Mouse (Mus musculus) neural tube, embryonic 14.5 days (tissue): ENCODE results near the gene Vps13d. TPM values are rescaled to one million over a fixed set of nuclear protein-coding genes. Genes with fewer than 3 reads are reported as not detected.
A peak's percentile ranks its signal among the peaks of the same experiment; 100 is the strongest.

ENCODE experiments used
- ATAC-seq: fragments of 200-750 bp; cut with Nextera tagmentation; 2 replicates; pipeline ENCODE4 v1.8.0; 2017; ENCODE audit warnings: low read depth, mild to moderate bottlenecking, moderate TSS enrichment, moderate library complexity
- H3K27ac ChIP-seq: fragments of 300-500 bp; sonication (generic); 2 replicates; pipeline ENCODE4 v1.5.1; 2014; ENCODE audit warnings: low read depth, mild to moderate bottlenecking, control low read depth, low read length, moderate library complexity, mixed read lengths
- H3K27me3 ChIP-seq: fragments of 300-500 bp; sonication (generic); 2 replicates; pipeline ENCODE4 v1.6.1; 2014; ENCODE audit warnings: low read length; ENCODE audit not compliant: control insufficient read depth, insufficient read depth
- H3K36me3 ChIP-seq: fragments of 300-500 bp; sonication (generic); 2 replicates; pipeline ENCODE4 v1.6.1; 2014; ENCODE audit warnings: low read length, mixed read lengths; ENCODE audit not compliant: control insufficient read depth, insufficient read depth
- H3K4me1 ChIP-seq: fragments of 300-500 bp; sonication (generic); 2 replicates; pipeline ENCODE4 v1.6.1; 2014; ENCODE audit warnings: low read length; ENCODE audit not compliant: control insufficient read depth, insufficient read depth
- H3K4me2 ChIP-seq: fragments of 300-500 bp; sonication (generic); 2 replicates; pipeline ENCODE4 v1.6.1; 2014; ENCODE audit warnings: mild to moderate bottlenecking, low read depth, low read length, control low read depth
- H3K4me3 ChIP-seq: fragments of 300-500 bp; sonication (generic); 2 replicates; pipeline ENCODE4 v1.5.1; 2014; ENCODE audit warnings: low read depth, low read length, control low read depth, mixed read lengths
- H3K9ac ChIP-seq: fragments of 300-500 bp; sonication (generic); replicated peaks from 2 replicates; pipeline ENCODE4 v1.6.1; 2014; ENCODE audit warnings: low read depth, mild to moderate bottlenecking, control low read depth, low read length, mixed read lengths
- H3K9me3 ChIP-seq: fragments of 300-500 bp; sonication (generic); 2 replicates; pipeline ENCODE4 v1.6.1; 2016; ENCODE audit warnings: low read length; ENCODE audit not compliant: control insufficient read depth
- WGBS: fragments of 180-500 bp; shearing (Covaris S2); extraction: QIAGEN DNeasy Blood & Tissue Kit; methylation state at CpG from one replicate; pipeline ENCODE4 v1.1.7; 2014; 5-methylcytosine and 5-hydroxymethylcytosine counted together
- polyA plus RNA-seq: library from polyadenylated mRNA; unstranded; fragments of >200 nt; fragmentation: Nextera tagmentation; extraction: Ambion mirVana; gene quantifications from 2 replicates; pipeline ENCODE4 v1.2.1, GENCODE M21; 2014

Gene Vps13d
- polyA plus RNA-seq, 1 experiment from 2014 or later = 12.9 TPM

DNA sequence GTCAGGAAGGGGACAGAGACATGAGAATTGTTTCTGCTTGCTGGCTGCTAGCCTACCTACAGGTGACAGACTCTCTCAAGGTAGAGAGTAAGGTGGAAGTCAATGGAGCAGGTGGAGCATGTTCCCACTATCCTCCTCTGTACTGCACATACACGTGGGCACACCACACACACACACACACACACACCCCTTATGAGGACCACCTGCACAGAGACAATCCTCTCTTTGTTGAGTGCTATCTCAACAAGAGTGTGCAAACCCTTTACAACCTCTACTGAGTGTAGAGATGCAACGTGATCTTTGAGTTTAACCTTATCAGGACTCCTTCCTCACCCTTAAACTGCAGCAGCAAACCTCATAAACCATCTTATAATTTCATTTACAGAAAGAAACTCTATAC is 8.5 kb upstream of the Vps13d start:
- no peak overlapping the region for H3K4me2 ChIP-seq
- 75% methylated on average over 2 of the region's 2 CpGs for WGBS
- no peaks in the 10 kb centered on the region for H3K27me3 ChIP-seq
- no peaks in the 10 kb centered on the region for H3K4me1 ChIP-seq
- no peak overlapping the region for H3K4me3 ChIP-seq
- H3K9me3 ChIP-seq = no peaks in the 10 kb centered on the region
- H3K9ac ChIP-seq = no peak overlapping the region
- H3K27ac ChIP-seq = no peak overlapping the region
- ATAC-seq = no peak
- no peaks in the 10 kb centered on the region for H3K36me3 ChIP-seq

DNA sequence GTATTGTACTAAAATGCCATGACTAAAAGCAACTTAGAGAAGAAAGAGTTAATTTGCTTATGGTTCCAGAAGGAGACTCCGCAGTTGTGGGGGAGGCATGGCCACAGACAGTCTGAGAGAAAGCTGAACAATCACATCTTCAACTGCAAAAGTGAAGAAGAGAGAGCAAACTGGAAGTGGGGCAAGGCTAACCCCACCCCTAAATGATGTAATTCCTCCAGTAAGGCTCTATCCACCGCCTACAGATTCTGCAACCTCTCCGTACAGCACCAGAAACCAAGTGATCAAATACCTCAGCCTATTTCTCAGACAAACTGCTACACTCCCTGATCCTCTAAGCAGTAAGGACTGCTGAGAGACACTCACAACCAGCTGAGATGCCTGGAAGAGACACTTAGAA is 6.6 kb upstream of the Vps13d start:
- H3K36me3 ChIP-seq = no peaks in the 10 kb centered on the region
- no peaks in the 10 kb centered on the region for H3K9me3 ChIP-seq
- no peak for ATAC-seq
- no peak overlapping the region for H3K4me2 ChIP-seq
- no peak overlapping the region for H3K9ac ChIP-seq
- WGBS = 76% methylated on average over 3 of the region's 3 CpGs
- H3K4me1 ChIP-seq = no peaks in the 10 kb centered on the region
- no peaks in the 10 kb centered on the region for H3K27me3 ChIP-seq
- H3K27ac ChIP-seq = no peak overlapping the region
- no peak overlapping the region for H3K4me3 ChIP-seq

DNA sequence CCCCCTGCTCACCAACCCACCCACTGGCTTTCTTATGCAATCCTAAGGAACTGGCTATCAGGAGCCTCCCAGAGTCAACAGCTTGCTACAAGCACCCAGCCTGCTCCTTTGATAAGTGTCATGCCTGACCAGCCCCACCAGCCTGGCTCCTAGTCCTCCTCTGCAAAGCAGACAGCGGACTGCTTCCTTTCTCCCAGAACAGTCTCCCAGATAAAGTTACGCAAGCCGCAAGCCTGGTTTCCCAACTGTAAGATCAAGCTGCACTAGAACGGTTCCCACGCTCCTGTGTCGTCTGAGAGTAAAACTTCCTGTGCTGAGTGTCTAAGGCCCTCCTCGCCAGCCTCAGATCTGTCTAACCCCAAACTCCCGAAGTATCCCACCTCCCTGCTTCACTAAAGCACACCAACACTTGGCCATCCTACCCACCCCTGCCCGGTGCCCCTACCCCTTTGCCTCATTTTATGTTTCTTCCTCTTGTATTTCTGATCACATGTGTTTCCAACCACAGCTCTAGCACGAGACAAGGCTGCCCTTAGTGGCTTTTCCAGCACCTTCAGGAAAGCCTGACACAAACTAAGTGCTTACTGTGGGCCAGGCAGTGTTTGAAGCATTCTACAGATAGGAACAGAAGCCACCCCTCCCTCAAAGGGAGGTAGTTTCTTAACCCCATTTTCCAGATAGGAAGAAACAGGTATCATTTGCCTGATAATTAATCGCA is 5.3 kb upstream of the Vps13d start:
- WGBS = 48% methylated on average over 11 of the region's 11 CpGs
- Histone ChIP-seq H3K9ac (no peak overlapping the region), H3K4me3 (no peak overlapping the region), H3K4me2 (no peak overlapping the region), H3K4me1 (no peaks in the 10 kb centered on the region), H3K27ac (no peak overlapping the region), H3K36me3 (no peaks in the 10 kb centered on the region), H3K9me3 (no peaks in the 10 kb centered on the region), H3K27me3 (no peaks in the 10 kb centered on the region)
- no peak for ATAC-seq

DNA sequence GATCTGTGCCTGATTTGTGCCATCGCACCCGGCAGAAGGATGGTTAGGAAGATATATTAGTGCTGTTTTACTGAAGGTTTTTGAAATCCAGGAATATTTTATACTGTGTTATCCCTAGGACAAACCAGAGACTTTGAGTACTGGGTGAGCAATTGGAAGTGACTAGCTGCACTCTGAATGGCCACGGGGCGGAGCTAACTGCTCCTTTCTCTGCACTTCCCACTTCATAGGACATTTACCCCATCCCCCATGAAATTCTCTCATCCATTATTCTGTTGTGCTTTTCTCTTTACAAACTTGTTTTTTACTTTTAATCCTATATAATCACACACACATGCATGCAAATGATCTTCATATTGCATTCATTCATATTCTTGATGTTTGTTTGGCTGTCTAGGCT is 1.8 kb upstream of the Vps13d start:
- H3K4me3 ChIP-seq = no peak overlapping the region
- no peaks in the 10 kb centered on the region for H3K27me3 ChIP-seq
- H3K4me2 ChIP-seq = no peak overlapping the region
- 74% methylated on average over 4 of the region's 4 CpGs for WGBS
- no peaks in the 10 kb centered on the region for H3K9me3 ChIP-seq
- no peak for ATAC-seq
- no peak overlapping the region for H3K27ac ChIP-seq
- no peaks in the 10 kb centered on the region for H3K36me3 ChIP-seq
- H3K9ac ChIP-seq = no peak overlapping the region
- peaks cover 8% of the 10 kb centered on the region for H3K4me1 ChIP-seq

DNA sequence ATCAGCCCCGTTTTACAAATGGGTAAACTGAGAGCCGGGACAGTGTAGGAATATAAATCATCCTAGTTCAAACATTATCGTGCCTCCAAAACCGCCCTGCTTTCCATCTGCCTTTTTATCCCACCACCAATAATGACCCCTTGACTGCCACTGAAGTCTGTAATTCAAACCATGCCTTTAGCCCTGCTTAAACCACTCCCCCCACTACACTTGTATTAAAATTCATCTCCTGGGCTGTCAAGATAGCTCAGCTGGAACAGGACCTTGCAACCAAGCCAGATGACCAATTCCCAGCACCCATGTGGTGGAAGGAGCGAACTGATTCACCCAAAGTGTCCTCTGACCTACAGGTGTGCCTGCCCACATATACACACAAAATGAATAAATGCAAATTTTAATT is 367 bp upstream of the Vps13d start:
- ATAC-seq = peak; percentile 52
- 20% methylated on average over 5 of the region's 5 CpGs for WGBS
- H3K9ac ChIP-seq = 0 out of 2 replicates have a peak overlapping the region, but pooled peaks have one; percentile 87

DNA sequence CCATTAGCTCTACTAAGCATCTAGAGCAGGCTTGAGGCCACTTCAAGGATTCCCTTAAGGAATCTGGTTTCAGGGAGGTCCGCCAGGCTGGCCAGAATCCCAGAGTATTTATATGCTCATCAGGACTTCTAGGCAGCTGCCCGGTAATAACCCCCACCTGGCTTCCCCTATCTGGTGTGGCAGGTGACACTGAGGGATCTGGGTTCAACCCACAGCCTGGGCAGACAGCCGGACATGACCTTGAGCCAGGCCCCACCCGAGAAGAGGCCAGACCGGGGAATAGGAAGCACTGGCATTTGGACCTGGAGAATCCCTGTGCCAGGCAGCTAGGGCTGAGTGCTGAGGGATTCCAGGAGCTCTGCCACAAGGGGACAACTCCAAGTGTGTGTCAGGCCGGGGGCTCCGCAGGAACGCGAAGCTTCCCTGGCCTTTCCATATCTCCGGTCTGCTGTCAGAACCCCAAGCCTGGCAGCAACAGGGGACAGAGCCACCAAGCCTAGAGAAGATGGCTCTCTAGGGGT is 754 bp downstream of the Vps13d start:
- Histone ChIP-seq H3K27me3 (no peaks in the 10 kb centered on the region), H3K27ac (peak overlapping the region; percentile 76; the same call in 1 of the 2 replicates), H3K4me2 (peak overlapping the region; percentile 94), H3K4me1 (peaks cover 8% of the 10 kb centered on the region), H3K9ac (peak overlapping the region; percentile 87), H3K36me3 (no peaks in the 10 kb centered on the region; the same call in 1 of the 2 replicates), H3K4me3 (peak overlapping the region; percentile 92), H3K9me3 (no peaks in the 10 kb centered on the region)
- WGBS = under 1% methylated on average over 10 of the region's 10 CpGs
- peak; percentile 38 for ATAC-seq

More for the DNA sequence above, 367 bp upstream of the Vps13d start:
- Histone ChIP-seq H3K27me3 (no peaks in the 10 kb centered on the region), H3K4me1 (peaks cover 8% of the 10 kb centered on the region), H3K9me3 (no peaks in the 10 kb centered on the region), H3K27ac (no peak overlapping the region), H3K36me3 (no peaks in the 10 kb centered on the region), H3K4me3 (peak overlapping the region; percentile 92), H3K4me2 (peak overlapping the region; percentile 29)

DNA sequence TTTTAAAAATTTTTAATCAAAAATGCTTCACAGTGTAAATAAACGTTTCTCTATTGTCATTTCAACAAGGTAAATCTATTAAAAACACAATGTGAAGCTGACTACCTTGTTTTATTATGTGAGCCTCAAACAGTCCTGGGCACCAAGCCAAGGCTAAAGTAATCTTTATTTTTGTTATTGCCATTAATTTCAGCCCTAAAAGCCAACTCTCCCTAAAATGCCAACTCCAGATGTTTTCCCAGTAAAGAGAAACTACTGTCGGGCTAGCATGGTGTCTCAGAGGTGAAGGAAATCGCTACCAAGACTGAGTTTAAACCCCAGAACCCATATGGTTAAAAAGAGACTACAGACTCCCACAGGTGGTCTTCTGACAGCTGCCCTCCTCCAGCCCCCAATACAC is 1.4 kb downstream of the Vps13d start:
- Histone ChIP-seq H3K4me2 (peak overlapping the region; percentile 94), H3K9me3 (no peaks in the 10 kb centered on the region), H3K4me3 (no peak overlapping the region; the same call in 1 of the 2 replicates), H3K27me3 (no peaks in the 10 kb centered on the region), H3K9ac (no peak overlapping the region; the same call in 1 of the 2 replicates), H3K36me3 (no peaks in the 10 kb centered on the region; the same call in 1 of the 2 replicates), H3K4me1 (peaks cover 8% of the 10 kb centered on the region), H3K27ac (no peak overlapping the region)
- WGBS = 48% methylated on average over 3 of the region's 3 CpGs
- ATAC-seq = no peak

DNA sequence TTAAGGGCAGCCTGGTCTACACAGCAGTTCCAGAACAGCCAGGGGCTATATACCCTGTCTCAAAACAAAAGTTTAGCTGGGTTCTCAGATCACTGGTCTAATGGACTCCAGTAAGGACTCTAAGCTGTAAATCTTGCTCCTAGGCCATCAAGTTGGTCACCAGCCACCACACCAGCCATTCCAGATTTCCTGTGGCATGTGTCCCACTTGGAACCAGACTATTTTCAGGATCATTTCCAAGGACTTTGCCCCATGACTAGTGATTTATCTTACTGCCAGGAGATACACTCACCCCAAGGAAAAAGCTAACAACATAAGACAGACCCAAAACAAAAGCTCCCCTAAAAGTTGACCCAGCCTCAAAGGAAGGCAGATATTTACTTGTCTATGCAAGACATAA is 2.1 kb downstream of the Vps13d start:
- H3K4me2 ChIP-seq = no peak overlapping the region
- no peak overlapping the region for H3K4me3 ChIP-seq
- H3K36me3 ChIP-seq = no peaks in the 10 kb centered on the region; the same call in 1 of the 2 replicates
- H3K4me1 ChIP-seq = peaks cover 8% of the 10 kb centered on the region
- ATAC-seq = no peak
- H3K27me3 ChIP-seq = no peaks in the 10 kb centered on the region
- no peaks in the 10 kb centered on the region for H3K9me3 ChIP-seq
- H3K9ac ChIP-seq = no peak overlapping the region
- no peak overlapping the region for H3K27ac ChIP-seq

DNA sequence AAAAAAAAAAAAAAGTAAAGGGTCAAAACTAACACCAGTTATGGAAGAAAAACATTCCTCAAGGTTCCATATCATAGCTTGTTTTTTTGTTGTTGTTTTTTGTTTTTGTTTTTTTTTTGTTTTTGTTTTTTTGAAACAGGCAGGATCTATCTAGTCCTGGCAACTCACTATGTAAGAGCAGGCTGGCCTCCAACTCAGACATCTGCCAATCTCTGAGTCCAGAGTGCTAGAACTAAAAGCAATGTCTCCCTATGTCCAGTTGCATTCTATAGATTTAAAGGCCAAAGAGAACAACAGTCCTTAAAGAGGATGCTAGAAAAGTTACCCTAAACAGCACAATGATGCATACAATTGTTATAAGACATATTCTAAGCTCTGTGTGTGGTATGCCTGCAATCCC is 6.2 kb downstream of the Vps13d start:
- no peaks in the 10 kb centered on the region for H3K27me3 ChIP-seq
- H3K4me2 ChIP-seq = no peak overlapping the region
- H3K9ac ChIP-seq = no peak overlapping the region
- no peaks in the 10 kb centered on the region for H3K9me3 ChIP-seq
- H3K36me3 ChIP-seq = peaks cover 3% of the 10 kb centered on the region
- peaks cover 2% of the 10 kb centered on the region; the same call in 1 of the 2 replicates for H3K4me1 ChIP-seq
- ATAC-seq = no peak
- H3K4me3 ChIP-seq = no peak overlapping the region
- H3K27ac ChIP-seq = no peak overlapping the region
